Mouse (Mus musculus) forebrain, embryonic 11.5 days (tissue): Measurements from ENCODE around the gene Ghrhr. TPM values are rescaled to one million over a fixed set of nuclear protein-coding genes. Genes with fewer than 3 reads are reported as not detected.
A peak's percentile ranks its signal among the peaks of the same experiment; 100 is the strongest.

Source experiments
- ATAC-seq: fragments of 200-750 bp; cut with Nextera tagmentation; replicated peaks from 2 replicates; pipeline ENCODE4 v1.8.0; 2017; ENCODE audit warnings: moderate TSS enrichment; ENCODE audit not compliant: low FRiP score
- DNase-seq: peaks from one replicate; pipeline ENCODE4 v3.0.0-alpha.2; 2017; ENCODE audit warnings: low spot score
- H3K27ac ChIP-seq: fragments of 300-500 bp; sonication (generic); 2 replicates; pipeline ENCODE4 v1.5.1; 2014; ENCODE audit warnings: low read depth, low read length
- H3K27me3 ChIP-seq: fragments of 300-500 bp; sonication (generic); 2 replicates; pipeline ENCODE4 v1.6.1; 2014; ENCODE audit warnings: mild to moderate bottlenecking, low read length, mixed read lengths; ENCODE audit not compliant: control insufficient read depth, insufficient read depth
- H3K36me3 ChIP-seq: fragments of 300-500 bp; sonication (generic); 2 replicates; pipeline ENCODE4 v1.6.1; 2014; ENCODE audit warnings: mild to moderate bottlenecking, low read length, moderate library complexity, mixed read lengths; ENCODE audit not compliant: control insufficient read depth, insufficient read depth
- H3K4me1 ChIP-seq: fragments of 300-500 bp; sonication (generic); replicated peaks from 2 replicates; pipeline ENCODE4 v1.6.1; 2014; ENCODE audit warnings: low read length, mixed read lengths; ENCODE audit not compliant: control insufficient read depth, insufficient read depth
- H3K4me2 ChIP-seq: fragments of 300-500 bp; sonication (generic); 2 replicates; pipeline ENCODE4 v1.6.1; 2014; ENCODE audit warnings: low read depth, mild to moderate bottlenecking, low read length, moderate library complexity, mixed read lengths; ENCODE audit not compliant: severe bottlenecking
- H3K4me3 ChIP-seq: fragments of 300-500 bp; sonication (generic); 2 replicates; pipeline ENCODE4 v1.5.1; 2014; ENCODE audit warnings: low read depth, low read length
- H3K9ac ChIP-seq: fragments of 300-500 bp; sonication (generic); 2 replicates; pipeline ENCODE4 v1.6.1; 2014; ENCODE audit warnings: low read length
- H3K9me3 ChIP-seq: fragments of 300-500 bp; sonication (generic); 2 replicates; pipeline ENCODE4 v1.6.1; 2016; ENCODE audit warnings: low read length, mixed read lengths; ENCODE audit not compliant: control insufficient read depth
- WGBS: fragments of 180-500 bp; shearing (Covaris S2); extraction: QIAGEN DNeasy Blood & Tissue Kit; methylation state at CpG from one replicate; pipeline ENCODE4 v1.1.7; 2014; 5-methylcytosine and 5-hydroxymethylcytosine counted together
- polyA plus RNA-seq: library from polyadenylated mRNA; unstranded; fragments of >200 nt; fragmentation: Nextera tagmentation; extraction: Ambion mirVana; gene quantifications from 2 replicates; pipeline ENCODE4 v1.2.1, GENCODE M21; 2014

Ghrhr gene
- polyA plus RNA-seq, 1 experiment from 2014 or later: not detected

DNA sequence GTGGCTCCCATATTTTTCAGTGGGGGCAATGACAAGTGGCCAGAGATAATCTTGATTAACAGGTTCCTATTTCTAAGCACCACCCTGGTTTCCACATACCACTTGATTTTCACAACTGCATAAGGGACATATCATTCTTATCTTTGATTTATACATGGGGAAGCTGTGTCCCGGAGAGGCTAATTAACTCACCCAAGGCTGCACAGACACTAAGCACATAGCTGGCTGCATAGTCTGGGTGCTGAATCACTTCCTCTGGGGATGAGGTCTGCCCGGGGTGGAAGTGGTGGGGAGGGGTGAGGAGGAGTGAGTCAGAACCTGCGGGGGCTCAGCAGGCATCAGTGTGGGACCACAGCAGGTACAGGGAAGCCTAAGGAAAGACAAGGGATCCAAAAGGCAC lies 61.8 kb downstream of the Ghrhr start:
- WGBS: 55% methylated on average over 3 of the region's 3 CpGs
- DNase-seq: peak; percentile 21

More for the DNA sequence above, 61.8 kb downstream of the Ghrhr start:
- Histone ChIP-seq H3K9me3 (no peaks in the 10 kb centered on the region), H3K27me3 (peaks cover 2% of the 10 kb centered on the region; the same call in 1 of the 2 replicates), H3K36me3 (no peaks in the 10 kb centered on the region), H3K4me3 (no peak overlapping the region), H3K27ac (no peak overlapping the region), H3K9ac (no peak overlapping the region), H3K4me2 (no peak overlapping the region), H3K4me1 (peaks cover 5% of the 10 kb centered on the region)
- ATAC-seq: no peak

Other genes starting within 250 kb of the Ghrhr start
- 0.08 and 0.09 TPM in 2 replicates for gene Crhr2, start 243.3 kb upstream of the Ghrhr start, polyA plus RNA-seq
- gene Inmt, start 201.3 kb upstream of the Ghrhr start, polyA plus RNA-seq: 0.76 and 1.2 TPM in 2 replicates
- gene Mindy4, start 172.9 kb upstream of the Ghrhr start, polyA plus RNA-seq: 22.5 and 23.2 TPM in 2 replicates
- 0.61 and 0.92 TPM in 2 replicates for gene Aqp1, start 39.9 kb upstream of the Ghrhr start, polyA plus RNA-seq
- gene Adcyap1r1, start 75.7 kb downstream of the Ghrhr start, polyA plus RNA-seq: 7.9 and 8.9 TPM in 2 replicates